Mouse (Mus musculus) embryonic stem cell, embryonic (primary cell): Measurements from ENCODE around the gene Cdh15.

Source experiments
- CTCF ChIA-PET, 4 experiments: fragments of 300-600 bp in 2 of 4; fragments of 350-600 bp in 2 of 4; sonication (Branson Sonifier 250); formaldehyde crosslinking; loops; one replicate each; lab custom pipeline; 2022; ENCODE audit warnings: inconsistent platforms in 2 of 4; lab: Charles Lee
- POLR2A ChIA-PET, 4 experiments: fragments of 300-600 bp in 2 of 4; fragments of 350-600 bp in 2 of 4; sonication (Branson Sonifier 250); formaldehyde crosslinking; loops; one replicate each; lab custom pipeline; 2022; ENCODE audit warnings: antibody characterized with exemption in 4 of 4, inconsistent platforms in 1 of 4; lab: Charles Lee

The Cdh15 gene

DNA sequence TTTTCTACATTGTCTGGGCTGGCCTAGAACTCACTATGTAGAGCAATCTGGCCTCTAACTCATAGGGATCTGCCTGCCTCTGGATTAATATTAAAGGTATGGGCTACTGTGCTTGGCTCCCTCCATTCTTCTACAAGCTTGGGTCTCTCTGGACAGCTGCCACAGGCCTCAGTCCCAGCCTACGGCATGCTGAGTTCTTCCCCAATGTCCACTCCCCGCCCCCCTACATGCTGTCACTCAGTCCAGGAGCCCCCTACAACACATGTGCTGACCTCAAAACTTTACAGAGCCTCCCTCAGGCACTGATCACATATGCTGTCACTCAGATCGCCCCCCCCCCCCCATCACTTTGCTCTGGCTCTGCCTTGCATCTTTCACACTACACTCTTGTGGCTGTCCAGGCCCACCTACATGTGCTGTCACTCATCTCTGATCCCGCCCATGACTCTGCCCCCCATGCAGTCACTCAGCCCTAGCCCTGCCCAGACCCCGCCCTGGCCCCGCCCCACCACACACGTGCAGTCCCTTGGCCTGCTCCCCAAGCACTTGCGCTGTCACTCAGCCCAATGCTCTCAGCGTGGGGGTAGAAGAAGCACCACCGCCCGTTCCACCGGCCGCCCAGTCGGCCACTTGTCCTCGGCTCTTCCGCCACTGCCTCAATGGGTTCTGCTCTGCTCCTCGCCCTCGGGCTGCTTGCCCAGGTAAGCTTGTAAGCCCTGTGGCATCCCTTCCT lies at the start of gene Cdh15:
TSS of gene Cdh15 (plus strand) at position 138 of the 733 bp plus-strand sequence.
- CTCF ChIA-PET, result interaction anchor here in 1 of 4 experiments (1.0 to 1.2 kb wide), 2 partner anchors 11 to 13 kb away, joined by 3 read pairs; no protein-coding TSS in a partner anchor
- POLR2A ChIA-PET, result interaction anchor here in 1 of 4 experiments (1.1 kb wide), 1 partner anchor 24 kb away, joined by 3 read pairs; no protein-coding TSS in a partner anchor

DNA sequence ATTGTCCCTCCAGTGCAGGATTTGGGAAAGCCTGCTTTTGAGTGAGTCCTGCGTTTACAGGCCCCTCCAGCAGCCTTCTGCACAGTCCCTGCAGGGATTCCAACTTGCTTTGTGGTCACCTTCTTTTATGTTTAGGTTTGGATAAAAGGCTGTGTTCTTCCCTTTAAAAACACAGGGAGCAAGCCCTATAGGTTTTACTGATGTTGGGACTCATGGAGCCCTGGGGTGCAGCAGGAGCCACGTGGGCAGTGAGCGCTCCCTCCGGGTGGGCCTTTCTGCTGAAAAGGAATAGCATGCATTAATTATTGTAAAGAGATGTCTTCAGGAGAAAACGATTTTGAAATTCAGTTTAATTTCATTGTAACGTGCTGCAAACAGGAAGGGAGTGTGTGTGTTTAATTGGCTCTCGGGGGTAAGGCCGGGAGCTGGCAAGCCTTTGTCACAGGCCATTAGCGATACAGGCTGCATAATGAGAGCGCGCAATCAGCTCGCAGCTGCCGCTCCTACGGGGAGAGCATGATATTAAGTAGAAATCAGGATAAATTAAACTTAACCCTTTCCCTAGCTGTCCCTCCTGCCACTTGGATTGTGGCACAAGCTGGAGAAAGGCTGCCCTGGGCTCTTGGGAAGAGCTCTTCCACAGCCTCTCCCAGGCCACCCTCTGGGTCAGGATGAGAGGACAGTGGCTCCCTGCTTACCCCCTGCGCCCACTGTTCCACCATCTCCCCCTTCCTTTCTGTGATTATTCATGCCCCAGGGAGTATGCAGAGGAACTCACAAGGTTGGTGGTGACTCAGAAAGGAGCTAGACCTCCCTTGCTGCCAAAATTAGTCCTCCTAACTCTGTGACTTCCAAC lies 43.6 kb upstream of the Cdh15 start:
- CTCF ChIA-PET, result interaction anchor here in 1 of 4 experiments (1.3 kb wide), 1 partner anchor 9 kb away, joined by 3 read pairs; no protein-coding TSS in a partner anchor

DNA sequence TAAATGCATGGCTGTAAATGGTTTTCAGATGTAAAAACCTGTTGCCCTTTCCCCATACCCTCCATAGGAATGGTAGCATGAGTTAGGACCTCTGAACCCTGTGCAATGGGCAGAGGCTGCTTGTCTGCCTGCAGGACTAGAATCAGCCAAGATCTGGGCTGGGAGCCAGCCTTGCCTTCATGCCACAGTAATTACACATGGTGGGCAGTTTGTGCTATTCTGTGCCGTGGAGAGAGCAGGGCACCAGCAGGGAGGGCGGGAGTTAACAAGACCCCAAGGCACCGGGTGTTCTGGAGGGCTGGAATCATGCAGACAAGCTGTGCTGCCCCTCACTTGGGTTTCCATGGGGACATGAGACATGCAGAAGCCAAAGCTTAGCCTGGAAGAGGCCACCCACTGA lies 42.4 kb upstream of the Cdh15 start:
- CTCF ChIA-PET, result no interaction called here
- POLR2A ChIA-PET, result no interaction called here

More for the DNA sequence above, 43.6 kb upstream of the Cdh15 start:
- POLR2A ChIA-PET, result interaction anchor here in 2 of 4 experiments (0.6 to 1.7 kb wide), 4 partner anchors 15 to 412 kb away, joined by 3 to 6 read pairs (median 3); no protein-coding TSS in a partner anchor

DNA sequence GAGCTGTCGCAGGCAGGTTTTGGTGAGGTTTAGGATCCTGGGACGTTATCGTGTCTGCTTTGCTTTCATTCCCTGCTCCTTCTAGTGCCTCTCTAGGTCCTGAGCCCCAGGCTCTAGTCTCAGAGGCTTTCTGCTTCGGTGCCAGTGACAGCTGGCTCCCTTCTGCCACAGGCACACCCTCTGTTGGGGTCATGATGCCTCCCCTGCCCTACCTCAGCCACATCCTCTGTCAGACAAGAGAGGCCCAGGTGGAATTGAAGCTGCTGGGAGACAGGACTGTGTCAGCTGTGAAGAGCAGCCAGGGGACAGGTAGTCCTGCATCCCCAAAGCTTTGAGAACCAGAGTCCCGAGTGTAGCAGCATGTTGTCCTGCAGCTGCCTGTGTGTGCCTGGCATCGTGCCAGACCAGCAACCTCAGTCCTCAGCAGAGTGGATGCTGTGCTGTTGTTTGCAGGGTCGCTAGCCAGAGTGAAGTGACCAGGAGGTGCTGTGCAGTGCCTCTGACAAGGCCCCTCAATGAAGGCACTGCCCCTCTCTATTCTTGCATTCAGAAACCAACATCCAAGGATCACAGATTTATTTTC lies 40.7 kb upstream of the Cdh15 start:
- CTCF ChIA-PET, result interaction anchor here in 2 of 4 experiments (0.5 to 1.0 kb wide), 3 partner anchors 147 to 248 kb away, joined by 3 to 4 read pairs (median 3); no protein-coding TSS in a partner anchor
- POLR2A ChIA-PET, result interaction anchor here in 1 of 4 experiments (0.7 kb wide), 1 partner anchor 108 kb away, joined by 3 read pairs; the partner anchor contains the start of gene Cbfa2t3

- ChIA-PET CTCF (interaction anchor here in 1 of 4 experiments (0.5 kb wide), 1 partner anchor 26 kb away, joined by 3 read pairs; no protein-coding TSS in a partner anchor), POLR2A (no interaction called here)
Observed at GRCm38 (mm10) chr8:122807907-122808306, 39.9 kb upstream of the Cdh15 start.

DNA sequence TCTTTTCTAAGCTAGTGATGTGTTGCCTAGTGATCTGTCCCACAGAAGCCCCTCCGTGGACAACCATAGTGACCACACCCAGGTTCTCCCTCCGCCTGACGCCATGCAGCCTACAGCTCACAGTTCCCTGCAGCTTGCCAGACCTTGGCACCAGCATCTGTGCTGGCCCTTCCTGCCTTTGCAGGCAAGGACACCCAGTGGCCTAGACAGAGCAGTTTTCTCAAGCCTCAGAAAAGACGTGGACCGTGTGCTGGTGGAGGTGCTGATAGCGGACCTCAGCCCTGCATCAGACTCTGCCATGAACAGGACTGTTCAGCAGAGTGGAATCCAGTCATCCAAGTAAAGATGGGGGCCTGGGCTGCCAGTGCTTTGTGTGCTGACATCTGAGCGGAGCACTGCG lies 37.4 kb upstream of the Cdh15 start:
- POLR2A ChIA-PET, result interaction anchor here in 1 of 4 experiments (1.5 kb wide), 1 partner anchor 425 kb away, joined by 3 read pairs; the partner anchor contains the start of gene Spata2l
- CTCF ChIA-PET, result no interaction called here

DNA sequence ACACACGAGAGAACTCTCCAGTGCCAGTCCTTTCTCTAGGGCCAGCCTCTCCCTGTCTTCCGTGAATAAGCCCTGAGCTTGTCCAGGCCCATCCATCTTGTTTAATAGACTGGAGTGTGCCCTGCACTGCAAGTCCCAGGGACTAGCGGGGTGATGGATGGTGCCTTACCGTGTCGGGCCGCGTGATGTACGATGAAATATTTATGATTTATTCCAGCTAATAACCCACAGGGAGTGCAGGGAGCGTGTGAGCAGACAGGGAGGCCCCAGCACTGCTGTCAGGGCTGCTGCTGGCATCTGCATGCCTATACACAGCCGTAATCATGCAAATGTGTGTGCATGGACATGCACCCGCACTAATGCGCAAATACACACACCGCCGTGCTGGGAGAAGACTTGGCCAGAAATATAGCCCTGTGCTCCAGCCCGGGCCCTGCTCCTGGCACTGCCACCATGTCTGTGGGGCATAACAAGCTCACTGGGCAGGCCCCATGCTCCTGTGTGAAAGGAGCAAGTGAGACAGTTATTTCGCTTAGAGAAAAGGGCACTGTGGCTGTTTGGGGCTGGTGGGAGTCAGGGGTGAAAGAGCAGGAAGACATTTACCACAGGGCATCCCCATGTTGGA lies 35.8 kb upstream of the Cdh15 start:
- CTCF ChIA-PET, result interaction anchor here (0.6 to 1.7 kb wide), 9 partner anchors 18 to 473 kb away, joined by 3 to 8 read pairs (median 4); partner anchors contain the start of gene Cdt1 (in 1 of the 4)
- POLR2A ChIA-PET, result interaction anchor here in 3 of 4 experiments (0.6 to 2.4 kb wide), 7 partner anchors 34 to 825 kb away, joined by 3 to 5 read pairs (median 3); partner anchors contain the start of genes Acsf3 (in 1 of the 3) and Spata2l (in 1 of the 3)

- CTCF ChIA-PET, result interaction anchor here (0.5 to 1.7 kb wide), 18 partner anchors 9 to 474 kb away, joined by 3 to 9 read pairs (median 4); partner anchors contain the start of genes Cdt1 (in 1 of the 4) and Pabpn1l (in 1 of the 4)
- POLR2A ChIA-PET, result interaction anchor here in 3 of 4 experiments (0.6 to 2.4 kb wide), 7 partner anchors 35 to 826 kb away, joined by 3 to 5 read pairs (median 3); partner anchors contain the start of gene Acsf3 (in 1 of the 3)
Observed at GRCm38 (mm10) chr8:122812610-122813250, 35.0 kb upstream of the Cdh15 start.

DNA sequence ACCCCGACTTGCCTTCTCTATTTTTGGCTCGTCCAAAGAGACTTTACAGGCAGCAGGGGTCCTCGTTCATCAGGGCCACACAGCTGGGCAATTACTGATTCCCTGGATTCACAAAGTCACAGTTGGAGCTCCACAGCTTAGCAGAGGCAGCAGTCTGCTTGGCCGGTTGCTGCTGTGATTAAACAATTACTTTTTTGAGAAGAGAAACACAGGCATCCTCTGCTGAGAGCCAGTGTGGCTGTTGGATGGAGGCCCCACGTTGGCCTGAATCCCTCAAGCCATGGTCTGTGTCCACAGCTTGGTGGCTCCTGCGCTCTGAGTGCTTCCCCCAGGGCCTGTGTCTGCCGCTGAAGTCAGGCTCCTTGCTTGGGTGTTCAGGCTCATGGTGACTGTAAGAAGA lies 33.2 kb upstream of the Cdh15 start:
- ChIA-PET CTCF (interaction anchor here in 1 of 4 experiments (0.6 kb wide), 1 partner anchor 256 kb away, joined by 3 read pairs; no protein-coding TSS in a partner anchor), POLR2A (interaction anchor here in 1 of 4 experiments (0.6 to 0.7 kb wide), 2 partner anchors 133 to 156 kb away, joined by 3 read pairs; no protein-coding TSS in a partner anchor)

DNA sequence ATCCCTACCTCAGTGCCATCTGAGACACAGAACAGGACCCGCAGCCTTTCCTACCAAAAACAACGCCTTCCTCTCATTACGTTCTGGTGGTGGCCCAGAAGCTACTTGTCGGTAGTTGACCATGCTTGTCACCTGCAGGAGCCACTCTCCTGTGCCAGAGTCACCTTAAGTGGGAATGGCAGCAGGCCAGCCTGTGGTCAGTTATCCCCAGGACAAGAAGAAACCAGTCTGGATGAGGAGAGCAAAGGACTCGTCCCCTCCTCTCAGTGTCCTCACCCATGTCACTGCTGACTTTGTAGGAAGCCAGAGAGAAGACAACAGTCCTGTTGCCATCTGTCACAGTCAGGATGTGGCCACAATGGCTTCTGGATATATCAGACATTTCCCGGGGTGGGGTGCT lies 30.8 kb upstream of the Cdh15 start:
- CTCF ChIA-PET, result interaction anchor here in 1 of 4 experiments (0.9 kb wide), 1 partner anchor 97 kb away, joined by 3 read pairs; no protein-coding TSS in a partner anchor
- POLR2A ChIA-PET, result no interaction called here

DNA sequence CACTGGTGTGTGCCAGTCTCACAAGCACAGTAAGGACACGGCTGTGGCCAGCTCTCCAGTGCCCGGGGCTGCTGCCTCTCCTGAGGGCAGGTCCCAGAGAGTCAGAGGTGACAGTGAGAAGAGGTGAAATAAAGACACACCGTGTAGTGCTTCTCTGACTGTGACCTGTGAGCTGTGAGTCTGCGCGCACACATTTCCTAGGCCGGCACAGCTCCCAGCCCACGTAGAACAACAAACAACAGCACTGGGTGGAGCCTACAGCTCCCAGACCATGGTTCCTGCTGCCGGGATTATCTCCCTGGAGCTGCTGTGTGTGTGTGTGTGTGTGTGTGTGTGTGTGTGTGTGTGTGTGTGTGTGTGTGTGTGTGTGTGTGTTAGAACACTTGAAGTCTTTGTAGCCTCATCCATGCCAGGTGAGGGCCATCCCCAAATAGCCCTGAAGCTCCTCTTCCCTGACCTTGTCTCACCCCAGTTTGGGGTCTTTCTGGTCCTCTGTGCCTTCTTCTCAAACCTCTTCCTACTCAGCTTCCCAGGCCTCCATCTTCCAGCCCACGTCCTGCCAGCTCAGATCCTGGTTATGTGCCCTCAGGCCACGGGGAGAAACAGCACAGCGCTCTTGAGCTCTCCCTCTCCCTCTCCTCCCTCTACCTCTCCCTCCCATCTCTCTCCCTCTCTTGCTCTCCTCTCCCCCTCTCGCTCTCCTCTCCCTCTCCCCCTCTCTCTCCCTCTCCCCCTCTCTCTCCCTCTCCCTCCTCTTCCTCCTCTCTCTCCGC lies 29.9 kb upstream of the Cdh15 start:
- POLR2A ChIA-PET, result interaction anchor here in 3 of 4 experiments (0.6 to 0.7 kb wide), 3 partner anchors 10 to 286 kb away, joined by 3 read pairs; no protein-coding TSS in a partner anchor
- CTCF ChIA-PET, result interaction anchor here (0.6 to 1.1 kb wide), 9 partner anchors 12 to 568 kb away, joined by 3 to 18 read pairs (median 3); no protein-coding TSS in a partner anchor

DNA sequence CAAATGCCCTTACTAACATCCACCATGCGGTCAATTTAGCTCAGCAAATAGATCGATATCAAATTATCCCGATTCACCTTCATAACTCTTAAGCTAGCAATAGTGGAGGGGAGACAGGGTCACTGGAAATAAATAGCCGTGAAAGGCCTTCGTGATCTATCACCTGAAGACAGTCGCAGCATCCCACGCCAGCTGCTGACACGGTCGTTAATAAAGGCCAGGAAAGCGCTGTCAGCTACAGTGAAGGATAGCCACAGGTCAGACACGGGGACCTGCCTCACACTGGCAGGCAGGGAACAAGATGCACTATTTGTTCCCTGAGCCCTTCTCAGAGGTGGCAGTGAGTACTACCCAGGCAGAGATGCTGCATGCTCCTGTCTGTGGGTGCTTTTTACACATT lies 28.0 kb upstream of the Cdh15 start:
- POLR2A ChIA-PET, result interaction anchor here in 1 of 4 experiments (1.4 kb wide), 1 partner anchor 11 kb away, joined by 3 read pairs; no protein-coding TSS in a partner anchor
- CTCF ChIA-PET, result no interaction called here

DNA sequence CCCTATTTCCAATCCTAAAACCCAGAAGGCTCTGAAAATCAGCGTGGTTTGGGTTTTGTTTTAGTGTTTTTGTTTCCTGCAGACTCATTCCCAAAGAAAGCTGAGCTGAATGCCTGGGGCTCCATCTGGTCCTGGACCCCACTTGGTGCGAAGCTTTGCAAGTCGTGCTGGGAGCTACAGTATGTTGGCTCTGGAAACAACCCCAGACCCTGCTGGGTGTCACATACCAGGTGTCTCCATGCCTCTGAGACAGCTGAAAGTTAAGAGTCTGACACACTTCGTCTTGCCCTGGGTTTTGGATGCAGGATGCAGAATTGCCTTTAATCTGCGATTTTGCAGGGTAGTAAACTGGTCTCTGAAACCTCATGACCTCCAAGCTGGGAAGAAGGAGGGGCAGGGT lies 23.2 kb upstream of the Cdh15 start:
- CTCF ChIA-PET, result interaction anchor here in 2 of 4 experiments (0.8 to 1.4 kb wide), 2 partner anchors 10 kb away, joined by 3 to 4 read pairs; no protein-coding TSS in a partner anchor
- POLR2A ChIA-PET, result interaction anchor here in 1 of 4 experiments (0.7 to 1.1 kb wide), 2 partner anchors 10 to 982 kb away, joined by 3 to 4 read pairs; no protein-coding TSS in a partner anchor

DNA sequence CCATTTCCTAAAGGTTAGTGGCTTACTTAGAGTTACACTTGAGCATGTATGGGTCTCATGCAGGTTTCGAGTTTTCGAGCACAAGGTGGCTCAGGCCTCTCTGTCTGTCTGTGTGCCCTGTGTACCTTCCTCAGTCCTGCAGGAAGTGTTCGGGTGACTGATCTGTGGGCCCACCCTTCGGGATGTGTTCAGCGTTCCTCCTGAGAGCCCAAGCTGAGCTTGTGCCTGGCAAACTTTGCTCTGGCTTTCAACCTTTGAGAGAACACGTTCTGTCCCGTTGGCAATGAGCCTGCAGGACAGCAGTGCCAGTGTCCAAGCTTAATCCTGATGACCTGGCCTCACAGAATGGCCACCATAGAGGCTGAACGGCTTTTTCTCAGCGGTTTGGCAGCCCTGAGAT lies 22.8 kb upstream of the Cdh15 start:
- POLR2A ChIA-PET, result interaction anchor here in 1 of 4 experiments (0.7 to 1.1 kb wide), 2 partner anchors 9 to 983 kb away, joined by 3 to 4 read pairs; no protein-coding TSS in a partner anchor
- CTCF ChIA-PET, result interaction anchor here in 1 of 4 experiments (0.8 kb wide), 1 partner anchor 10 kb away, joined by 3 read pairs; no protein-coding TSS in a partner anchor

- ChIA-PET CTCF (no interaction called here), POLR2A (interaction anchor here in 1 of 4 experiments (1.1 kb wide), 1 partner anchor 9 kb away, joined by 3 read pairs; no protein-coding TSS in a partner anchor)
Observed at GRCm38 (mm10) chr8:122825408-122825807, 22.4 kb upstream of the Cdh15 start.

- POLR2A ChIA-PET, result no interaction called here
- CTCF ChIA-PET, result no interaction called here
Observed at GRCm38 (mm10) chr8:122829396-122829795, 18.4 kb upstream of the Cdh15 start.
